In genomic region chr4:62361571-62361970, GRCm38 (mm10) we compare ENCODE assay signal across 9 mouse cellular contexts. TPM values are rescaled to one million over a fixed set of nuclear protein-coding genes. Genes with fewer than 3 reads are reported as not detected.
DNase-seq lines count a peak whose midpoint lies in the region; ATAC-seq and TF ChIP-seq lines count a peak whose summit lies in the region.
"Had no signal": no experiment of that assay in that cellular context is flagged by ENCODE, and none has a peak within 500 bp of the region (broad histone marks: within the 10 kb centered on the region; RNA-seq: fewer than 3 reads in every experiment).

No protein-coding gene starts in this region.

- H3K27ac ChIP-seq in heart, adult 2 months = no peak overlapping the region; the same call in 1 of the 2 replicates
- no peak overlapping the region for H3K27ac ChIP-seq in forebrain, postnatal 0 days (ENCODE audit: low read depth, low read length)
- H3K27ac ChIP-seq in liver, embryonic 16.5 days (ENCODE audit: low read length) = peak overlapping the region; percentile 62

- H3K4me1 ChIP-seq in heart, adult 2 months (ENCODE audit: control insufficient read depth, insufficient read depth, low read length) = peaks cover 2% of the 10 kb centered on the region; the same call in 1 of the 2 replicates
- H3K4me1 ChIP-seq in E14TG2a.4 (replicated peaks; ENCODE audit: low read depth, low read length) = peaks cover 49% of the 10 kb centered on the region
- H3K4me1 ChIP-seq in forebrain, postnatal 0 days (ENCODE audit: insufficient read depth) = peaks cover 13% of the 10 kb centered on the region; the same call in 1 of the 2 replicates
- peaks cover 23% of the 10 kb centered on the region for H3K4me1 ChIP-seq in liver, embryonic 16.5 days (ENCODE audit: control insufficient read depth, low read depth, low read length)

- H3K9me3 ChIP-seq in E14TG2a.4 (ENCODE audit: low read length) = no peaks in the 10 kb centered on the region
- no peaks in the 10 kb centered on the region for H3K9me3 ChIP-seq in forebrain, postnatal 0 days (ENCODE audit: low read length)
- no peaks in the 10 kb centered on the region for H3K9me3 ChIP-seq in liver, embryonic 16.5 days (replicated peaks; ENCODE audit: control insufficient read depth, low read length)

- H3K4me2 ChIP-seq in forebrain, postnatal 0 days (ENCODE audit: low read depth) = peak overlapping the region; percentile 84
- H3K4me2 ChIP-seq in liver, embryonic 16.5 days (ENCODE audit: low read depth, low read length) = peak overlapping the region; percentile 87

- H3K27me3 ChIP-seq in heart, adult 2 months (ENCODE audit: control insufficient read depth, insufficient read depth, low read length) = no peaks in the 10 kb centered on the region
- no peaks in the 10 kb centered on the region for H3K27me3 ChIP-seq in E14TG2a.4 (ENCODE audit: insufficient read depth, low read length)
- H3K27me3 ChIP-seq in forebrain, postnatal 0 days (ENCODE audit: insufficient read depth, low read length) = no peaks in the 10 kb centered on the region
- H3K27me3 ChIP-seq in liver, embryonic 16.5 days (ENCODE audit: control insufficient read depth, insufficient read depth, low read depth, low read length) = no peaks in the 10 kb centered on the region

- intact Hi-C loops in heart, adult 2 months (cut with DNase I) = loop anchor here (5.0 kb wide), 1 partner anchor 156 kb away; the partner anchor contains the start of gene Alad

- TF ChIP-seq EP300 in heart, adult 2 months (IDR thresholded peaks at IDR 0.05; ENCODE audit: insufficient read depth, low read depth, low read length) = no peak

- WGBS in heart, adult 2 months = 9% methylated on average over 6 of the region's 6 CpGs
- WGBS in forebrain, postnatal 0 days = 42% methylated on average over 6 of the region's 6 CpGs
- WGBS in liver, embryonic 16.5 days (ENCODE audit: insufficient replicate concordance) = 20% methylated on average over 6 of the region's 6 CpGs

- TF ChIP-seq CTCF in heart, adult 2 months (IDR thresholded peaks at IDR 0.05) = no peak
- no peak for TF ChIP-seq CTCF in E14TG2a.4 (conservative IDR thresholded peaks at IDR 0.05; ENCODE audit: low read length)
- TF ChIP-seq CTCF in forebrain, postnatal 0 days (IDR thresholded peaks at IDR 0.05; ENCODE audit: low read depth) = no peak

- H3K36me3 ChIP-seq in heart, adult 2 months (ENCODE audit: control insufficient read depth, insufficient read depth, low read length) = peaks cover 8% of the 10 kb centered on the region
- 0 out of 2 replicates have a peak, but pooled peaks cover 3% of the 10 kb centered on the region for H3K36me3 ChIP-seq in E14TG2a.4 (ENCODE audit: insufficient read depth, low read length)
- no peaks in the 10 kb centered on the region for H3K36me3 ChIP-seq in forebrain, postnatal 0 days (ENCODE audit: insufficient read depth)
- no peaks in the 10 kb centered on the region for H3K36me3 ChIP-seq in liver, embryonic 16.5 days (ENCODE audit: control insufficient read depth, insufficient read depth)

- H3K79me2 ChIP-seq in heart, adult 2 months (replicated peaks; ENCODE audit: control insufficient read depth, insufficient read depth, low read length) = peaks cover 2% of the 10 kb centered on the region

- TF ChIP-seq POLR2A in heart, adult 2 months (IDR thresholded peaks at IDR 0.05; ENCODE audit: insufficient read depth, low read depth, low read length) = no peak

- no peak overlapping the region; the same call in 1 of the 2 replicates for H3K9ac ChIP-seq in heart, adult 2 months (ENCODE audit: low read depth, low read length)
- H3K9ac ChIP-seq in forebrain, postnatal 0 days = peak overlapping the region; percentile 77
- H3K9ac ChIP-seq in liver, embryonic 16.5 days (ENCODE audit: low read depth, low read length) = peak overlapping the region; percentile 74

- DNase-seq in heart, adult 2 months = no peak
- DNase-seq in heart, postnatal 4 days = no peak
- no peak for DNase-seq in forebrain, postnatal 0 days
- DNase-seq in layer of hippocampus, adult 9-10 months (ENCODE audit: low spot score) = no peak
- no peak for DNase-seq in cerebellum, adult 8-10 months
- DNase-seq in B cell, adult 2 months = no peak
- DNase-seq: cerebellum, postnatal 36 days had no signal

- H3K4me3 ChIP-seq in heart, adult 2 months = peak overlapping the region; percentile 96
- peak overlapping the region; percentile 97 for H3K4me3 ChIP-seq in E14TG2a.4 (replicated peaks; ENCODE audit: low read length)
- peak overlapping the region; percentile 83 for H3K4me3 ChIP-seq in forebrain, postnatal 0 days (ENCODE audit: low read depth, low read length)
- H3K4me3 ChIP-seq in liver, embryonic 16.5 days (ENCODE audit: low read depth, low read length) = peak overlapping the region; percentile 77

- ATAC-seq in forebrain, postnatal 0 days = no peak
- ATAC-seq in liver, embryonic 16.5 days (ENCODE audit: low read depth) = no peak

RNA-seq across cellular contexts. Expression of gene Slc31a1, which starts 1.0 kb away (rescaled TPM):
- total RNA-seq in heart, adult 2 months (2021) = 10 to 100 TPM; 17.4 to 19.1 TPM
- 14.8 and 25.5 TPM in 2 replicates for polyA plus RNA-seq in heart, adult 2 months (2012; rRNA removed)
- 10 to 100 TPM; 31.5 to 34.7 TPM for total RNA-seq in heart, postnatal 4 days (2021)
- total RNA-seq in forebrain, postnatal 0 days (2014; rRNA removed) = 15.2 and 16.2 TPM in 2 replicates
- 30.4 and 39.9 TPM in 2 replicates for polyA plus RNA-seq in forebrain, postnatal 0 days (2015; fragmentation: Nextera tagmentation; extraction: Ambion mirVana)
- polyA plus RNA-seq in liver, embryonic 16.5 days (2015; fragmentation: Nextera tagmentation; extraction: Ambion mirVana) = 60.4 and 63.7 TPM in 2 replicates

RNA-seq across cellular contexts. Expression of gene Fkbp15, which starts 1.2 kb away (rescaled TPM):
- 10 to 100 TPM; 16.6 to 19.6 TPM for total RNA-seq in heart, adult 2 months (2021)
- polyA plus RNA-seq in heart, adult 2 months (2012; rRNA removed) = 14.7 and 19.4 TPM in 2 replicates
- 10 to 100 TPM; 26.5 to 28.1 TPM for total RNA-seq in heart, postnatal 4 days (2021)
- total RNA-seq in forebrain, postnatal 0 days (2014; rRNA removed) = 34.0 and 43.3 TPM in 2 replicates
- polyA plus RNA-seq in forebrain, postnatal 0 days (2015; fragmentation: Nextera tagmentation; extraction: Ambion mirVana) = 14.3 and 19.1 TPM in 2 replicates
- 14.5 and 15.9 TPM in 2 replicates for polyA plus RNA-seq in liver, embryonic 16.5 days (2015; fragmentation: Nextera tagmentation; extraction: Ambion mirVana)

RNA-seq across cellular contexts. Expression of gene Cdc26, which starts 46.9 kb away (rescaled TPM):
- total RNA-seq in heart, adult 2 months (2021) = 10 to 100 TPM; 44.6 to 47.7 TPM
- 23.8 and 49.8 TPM in 2 replicates for polyA plus RNA-seq in heart, adult 2 months (2012; rRNA removed)
- total RNA-seq in heart, postnatal 4 days (2021) = 10 to 100 TPM; 58.0 to 61.1 TPM
- total RNA-seq in forebrain, postnatal 0 days (2014; rRNA removed) = 51.1 and 79.4 TPM in 2 replicates
- polyA plus RNA-seq in forebrain, postnatal 0 days (2015; fragmentation: Nextera tagmentation; extraction: Ambion mirVana) = 81.7 and 85.1 TPM in 2 replicates
- polyA plus RNA-seq in liver, embryonic 16.5 days (2015; fragmentation: Nextera tagmentation; extraction: Ambion mirVana) = 52.4 and 55.5 TPM in 2 replicates

RNA-seq across cellular contexts. Expression of gene Prpf4, which starts 47.0 kb away (rescaled TPM):
- total RNA-seq in heart, adult 2 months (2021) = 1 to 10 TPM; 9.9 TPM
- 7.4 and 11.3 TPM in 2 replicates for polyA plus RNA-seq in heart, adult 2 months (2012; rRNA removed)
- 10 to 100 TPM; 12.5 to 14.2 TPM for total RNA-seq in heart, postnatal 4 days (2021)
- 17.2 and 20.2 TPM in 2 replicates for total RNA-seq in forebrain, postnatal 0 days (2014; rRNA removed)
- polyA plus RNA-seq in forebrain, postnatal 0 days (2015; fragmentation: Nextera tagmentation; extraction: Ambion mirVana) = 9.6 and 13.3 TPM in 2 replicates
- 8.4 and 9.8 TPM in 2 replicates for polyA plus RNA-seq in liver, embryonic 16.5 days (2015; fragmentation: Nextera tagmentation; extraction: Ambion mirVana)
